Mouse (Mus musculus): ENCODE measurements around the gene Celf2.

GRCm38 (mm10) chr2:6651697-6652096, 857.7 kb downstream of the Celf2 start:
- TF ChIP-seq CTCF (IDR thresholded peaks at IDR 0.05; ENCODE audit: extremely low read depth, insufficient read length, insufficient replicate concordance, low read depth, low read length) (no peak), POLR2A (IDR thresholded peaks at IDR 0.05; ENCODE audit: low read depth, low read length) (no peak)
